Mouse (Mus musculus) retina, postnatal 1 day (tissue): Measurements from ENCODE around the gene Zfp446.
"Not testable (repeated sequence)": the region's sequence is repeated elsewhere in the genome, so short reads cannot be mapped to it uniquely, and the experiment has no call there.

Experiments
- DNase-seq: peaks from one replicate; pipeline ENCODE4 v3.0.0-alpha.2; 2012

The Zfp446 gene

DNA sequence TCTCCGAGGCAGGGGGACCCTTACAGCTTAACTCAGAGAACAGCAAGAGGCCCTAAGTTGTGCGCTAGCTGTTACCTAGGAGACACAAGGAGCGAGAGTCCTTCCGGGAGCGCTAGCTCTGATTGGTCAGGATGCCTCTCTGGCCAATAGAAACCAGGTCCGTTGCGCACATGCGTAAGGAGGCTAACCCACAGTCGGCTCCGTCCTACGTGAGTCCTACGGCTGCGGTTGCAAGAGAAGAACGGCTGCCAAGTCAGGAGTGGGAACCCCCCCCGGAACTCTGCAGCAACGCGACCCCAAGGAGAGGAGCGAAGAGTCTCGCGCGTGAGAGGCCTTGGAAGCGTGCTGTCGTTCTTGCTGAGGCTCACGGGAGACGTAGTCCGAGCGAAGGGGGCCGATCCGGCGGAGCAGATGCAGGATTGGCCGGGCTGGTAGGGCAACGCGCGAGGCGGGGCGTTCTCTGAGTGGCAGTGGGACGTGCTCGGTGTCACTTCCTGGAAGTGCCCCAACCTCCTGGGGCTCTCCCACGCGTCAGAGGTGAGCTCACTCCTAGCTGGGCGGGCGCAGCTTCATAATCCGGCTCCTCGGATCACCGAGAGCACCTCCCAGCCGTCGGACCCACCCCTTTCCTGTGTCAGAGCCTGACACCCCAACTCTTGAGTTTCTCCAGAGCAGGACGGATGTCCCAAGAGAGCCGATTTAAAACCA lies at the start of gene Zfp446:
TSS of gene Zfp446 (plus strand) at position 167 of the 708 bp plus-strand sequence.
- peak; percentile 98 for DNase-seq

DNA sequence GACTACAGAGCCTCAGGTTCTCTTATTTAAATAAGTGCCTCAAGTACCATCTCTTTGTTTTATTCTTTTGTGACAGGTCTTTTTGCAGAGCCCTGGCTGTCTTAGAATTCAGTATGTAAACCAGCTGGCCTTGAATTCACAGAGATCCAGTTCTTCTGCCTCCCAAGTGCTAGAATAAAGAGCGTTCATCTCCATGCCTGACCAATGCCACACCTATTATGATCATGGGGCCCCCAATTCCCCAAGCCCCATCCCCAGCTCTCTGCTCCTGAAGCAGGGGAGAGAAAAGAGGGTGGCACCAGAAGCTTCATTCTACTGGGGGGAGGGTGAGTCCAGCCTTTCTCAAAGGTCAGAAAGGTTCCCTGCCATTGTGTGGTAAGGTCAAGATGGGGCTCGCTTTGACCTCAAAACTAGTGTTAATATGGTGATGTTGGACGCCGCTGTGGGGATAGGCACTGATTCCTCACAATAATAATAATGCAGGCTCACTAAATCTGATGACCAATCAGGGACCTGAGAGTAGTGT lies 44.0 kb upstream of the Zfp446 start:
- no peak for DNase-seq

DNA sequence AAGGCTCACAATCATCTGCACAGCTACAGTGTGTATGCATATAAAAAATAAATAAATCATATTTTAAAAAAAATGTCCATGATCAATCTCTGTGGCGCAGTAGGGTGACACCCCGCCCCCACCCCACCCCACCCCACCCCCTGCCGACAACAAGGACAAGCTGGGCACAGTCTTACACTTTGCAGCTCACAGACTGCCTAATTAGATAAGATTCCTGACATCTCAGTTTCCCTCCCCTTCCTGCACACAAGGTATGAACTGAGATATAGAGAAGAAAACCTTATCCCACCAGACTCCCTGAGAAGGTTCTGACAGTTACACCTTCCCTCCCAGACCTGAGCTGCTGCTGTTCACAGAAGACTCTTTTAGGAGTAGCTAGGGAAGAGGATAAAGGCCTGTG lies 42.8 kb upstream of the Zfp446 start:
- no peak for DNase-seq

DNA sequence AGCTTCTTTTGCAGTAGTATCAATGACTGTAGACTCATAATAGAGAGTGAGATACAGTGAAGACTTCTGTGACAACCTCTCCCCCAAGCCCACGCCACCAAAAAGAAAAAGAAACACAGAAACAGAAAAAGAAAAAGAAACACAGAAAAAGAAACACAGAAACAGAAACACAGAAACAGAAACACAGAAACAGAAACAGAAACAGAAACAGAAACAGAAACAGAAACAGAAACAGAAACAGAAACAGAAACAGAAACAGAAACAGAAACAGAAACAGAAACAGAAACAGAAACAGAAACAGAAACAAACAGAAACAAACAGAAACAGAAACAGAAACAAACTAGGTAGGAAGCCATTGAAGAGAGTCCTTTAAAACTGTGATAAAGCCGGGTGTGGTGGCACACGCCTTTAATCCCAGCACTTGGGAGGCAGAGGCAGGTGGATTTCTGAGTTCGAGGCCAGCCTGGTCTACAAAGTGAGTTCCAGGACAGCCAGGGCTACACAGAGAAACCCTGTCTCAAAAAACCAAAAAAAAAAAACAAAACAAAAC lies 40.3 kb upstream of the Zfp446 start:
- DNase-seq, result not testable (repeated sequence)

DNA sequence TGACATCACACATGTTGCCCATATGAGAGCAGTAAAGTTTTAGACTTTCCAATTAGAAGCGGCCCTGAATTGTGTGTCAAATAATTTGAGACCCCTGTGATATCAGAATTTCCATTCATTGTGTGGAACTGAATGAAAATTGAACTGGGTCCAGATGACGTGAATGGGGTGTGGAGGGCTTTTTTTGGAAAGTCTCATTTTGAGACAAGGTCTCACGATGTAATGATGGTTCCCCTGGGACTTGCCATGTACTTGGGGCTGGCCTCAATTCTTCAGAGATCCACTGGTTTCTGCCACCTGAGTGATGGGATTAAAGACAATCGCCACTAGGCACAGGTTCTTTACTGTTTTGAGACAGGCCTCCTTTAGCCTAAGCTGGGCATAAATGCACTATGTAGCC lies 37.0 kb upstream of the Zfp446 start:
- no peak for DNase-seq

DNA sequence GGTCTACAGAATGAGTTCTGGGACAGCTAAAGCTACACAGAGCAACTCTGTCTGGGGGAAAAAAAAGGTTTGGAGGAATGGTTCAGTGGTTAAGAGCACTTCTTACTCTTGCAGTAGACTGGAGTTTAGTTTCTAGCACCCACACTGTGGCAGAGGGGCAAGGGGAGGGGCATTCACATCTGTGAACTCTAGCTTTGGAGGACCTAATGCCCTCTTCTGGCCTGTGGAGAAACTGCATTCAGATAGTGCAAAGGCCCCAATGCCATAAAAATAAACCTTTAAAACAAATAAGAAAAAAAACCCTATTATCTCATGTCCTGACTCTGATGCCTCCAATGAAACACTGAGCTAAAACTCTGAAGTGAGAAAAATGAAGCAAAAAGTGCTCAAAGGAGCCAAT lies 34.2 kb upstream of the Zfp446 start:
- peak; percentile 42 for DNase-seq

DNA sequence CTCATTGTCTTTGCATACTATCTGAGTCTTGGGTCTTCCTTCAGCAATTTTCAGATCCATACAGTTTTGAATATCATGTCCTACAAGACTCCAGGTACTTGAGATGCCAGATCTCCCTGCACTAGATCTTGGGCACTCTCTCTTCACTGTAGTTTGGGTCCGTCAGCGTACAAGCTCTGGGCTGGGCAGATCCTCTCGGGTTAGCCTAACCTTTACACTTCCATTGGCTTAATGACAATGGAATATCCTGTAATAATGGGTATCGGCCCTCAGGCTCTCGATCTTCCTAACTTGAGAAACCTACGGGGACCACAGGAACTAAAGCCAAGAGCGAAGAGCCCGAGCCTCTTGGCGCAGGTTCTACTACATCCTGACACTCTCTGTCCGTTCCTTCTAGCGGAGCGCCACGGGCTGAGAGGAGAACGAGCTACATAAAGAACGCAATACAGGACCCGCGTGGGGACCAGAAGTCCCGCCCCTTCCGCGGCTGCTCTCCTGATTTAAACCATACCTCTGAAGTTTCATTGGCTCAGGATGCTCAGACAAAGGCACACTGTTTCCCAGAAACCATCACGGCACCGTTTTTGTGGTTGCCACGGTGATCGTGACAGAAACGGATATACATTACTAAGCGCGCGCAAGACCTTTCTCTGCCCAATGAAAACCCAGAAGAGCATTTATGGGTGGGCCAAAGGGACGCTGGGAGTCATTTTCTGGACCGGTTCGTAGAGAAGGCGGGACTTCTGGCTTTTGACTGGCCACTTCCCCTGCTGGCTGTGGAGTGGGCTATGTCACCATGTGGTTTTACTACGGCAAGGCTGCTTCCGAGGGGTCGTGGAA lies 28.4 kb upstream of the Zfp446 start:
- DNase-seq, result peak; percentile 97

DNA sequence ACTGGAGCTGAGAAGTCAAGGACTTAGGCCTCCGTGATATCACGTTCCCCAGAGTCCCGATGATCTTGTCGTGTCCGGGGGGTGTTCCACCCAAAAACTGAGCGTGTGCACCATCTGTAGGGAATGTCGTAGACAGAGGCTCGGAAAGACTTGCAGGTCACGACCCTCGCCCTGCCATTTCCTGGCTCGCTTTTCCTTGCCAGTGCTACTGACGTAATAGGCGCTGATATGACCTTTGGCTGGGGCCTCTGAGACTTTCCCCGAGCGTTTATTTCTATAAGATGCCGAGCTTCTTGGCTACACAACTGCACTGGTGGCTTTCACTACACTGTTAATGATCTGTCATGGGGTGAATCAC lies 27.8 kb upstream of the Zfp446 start:
- no peak for DNase-seq

DNA sequence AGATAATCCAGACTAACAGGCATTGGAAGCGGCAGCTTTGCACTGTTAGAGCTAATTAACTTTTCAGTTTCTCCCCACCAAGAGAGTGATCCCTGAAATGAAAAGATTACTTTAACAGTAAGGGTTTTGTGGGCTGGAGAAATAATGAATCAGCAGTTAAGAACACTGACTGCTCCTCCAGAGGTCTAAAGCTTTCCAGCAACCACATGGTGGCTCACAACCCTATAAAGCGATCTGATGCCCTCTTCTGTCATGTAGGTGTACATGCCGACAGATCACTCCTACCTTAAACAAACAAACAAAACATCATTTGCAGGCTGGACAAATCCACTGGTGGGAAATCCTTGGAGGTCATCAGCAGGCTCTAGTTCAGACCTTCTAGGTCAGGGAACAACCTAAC lies 22.8 kb upstream of the Zfp446 start:
- peak; percentile 55 for DNase-seq

DNA sequence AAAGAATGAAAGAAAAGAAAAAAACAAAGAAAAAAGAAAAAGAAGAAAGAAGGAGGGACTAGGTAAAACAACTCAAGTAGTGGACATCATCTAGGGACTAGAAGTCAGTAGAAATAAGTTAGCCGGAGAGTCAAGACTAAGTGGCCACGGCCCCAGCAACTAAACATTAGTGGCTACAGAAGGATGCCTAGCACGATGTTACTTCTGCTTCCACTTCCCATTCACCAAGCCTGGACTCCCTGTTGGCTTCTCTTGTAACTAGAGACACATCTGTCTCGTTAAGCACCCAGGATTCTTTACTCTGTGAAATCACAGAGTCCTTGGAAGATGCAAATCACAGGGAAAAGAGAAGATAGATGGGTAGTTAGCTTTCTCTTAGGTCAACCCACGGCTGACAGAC lies 20.1 kb upstream of the Zfp446 start:
- no peak for DNase-seq

DNA sequence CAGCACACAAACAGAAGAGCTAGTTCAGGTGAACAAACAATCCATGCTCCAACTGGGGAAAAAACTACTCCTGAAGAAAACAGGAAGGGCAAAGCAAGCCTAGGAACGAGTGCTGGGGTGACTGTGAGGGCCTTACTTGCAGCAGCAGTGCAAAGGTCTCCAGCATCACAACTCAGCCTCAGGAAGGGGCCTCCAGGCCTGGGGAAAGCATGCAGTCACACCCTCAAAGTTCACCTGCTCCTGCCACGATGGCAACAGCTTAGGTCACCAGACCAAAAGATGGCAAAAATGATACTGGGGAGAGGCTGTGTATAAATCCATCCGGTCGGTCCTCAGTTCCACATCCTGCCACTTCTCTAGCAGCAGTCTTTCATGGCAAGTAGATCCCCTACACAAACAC lies 18.7 kb upstream of the Zfp446 start:
- no peak for DNase-seq

DNA sequence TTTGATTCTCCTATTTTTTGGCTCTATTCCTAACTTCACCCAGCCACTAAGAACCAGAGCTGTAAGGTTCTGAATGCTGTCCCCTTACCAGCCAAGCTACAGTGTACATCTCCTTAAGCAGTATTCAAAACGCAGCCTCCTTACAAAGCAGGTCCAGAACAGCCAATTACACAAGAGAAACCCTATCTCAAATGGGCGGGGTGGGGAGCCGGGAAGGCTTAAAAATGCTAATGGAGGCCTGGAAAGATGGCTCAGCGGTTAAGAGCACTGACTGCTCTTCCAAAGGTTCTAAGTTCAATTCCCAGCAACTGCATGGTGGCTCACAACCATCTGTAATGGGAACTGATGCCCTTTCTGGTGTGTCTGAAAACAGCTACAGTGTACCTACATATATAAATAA lies 17.9 kb upstream of the Zfp446 start:
- DNase-seq, result no peak

DNA sequence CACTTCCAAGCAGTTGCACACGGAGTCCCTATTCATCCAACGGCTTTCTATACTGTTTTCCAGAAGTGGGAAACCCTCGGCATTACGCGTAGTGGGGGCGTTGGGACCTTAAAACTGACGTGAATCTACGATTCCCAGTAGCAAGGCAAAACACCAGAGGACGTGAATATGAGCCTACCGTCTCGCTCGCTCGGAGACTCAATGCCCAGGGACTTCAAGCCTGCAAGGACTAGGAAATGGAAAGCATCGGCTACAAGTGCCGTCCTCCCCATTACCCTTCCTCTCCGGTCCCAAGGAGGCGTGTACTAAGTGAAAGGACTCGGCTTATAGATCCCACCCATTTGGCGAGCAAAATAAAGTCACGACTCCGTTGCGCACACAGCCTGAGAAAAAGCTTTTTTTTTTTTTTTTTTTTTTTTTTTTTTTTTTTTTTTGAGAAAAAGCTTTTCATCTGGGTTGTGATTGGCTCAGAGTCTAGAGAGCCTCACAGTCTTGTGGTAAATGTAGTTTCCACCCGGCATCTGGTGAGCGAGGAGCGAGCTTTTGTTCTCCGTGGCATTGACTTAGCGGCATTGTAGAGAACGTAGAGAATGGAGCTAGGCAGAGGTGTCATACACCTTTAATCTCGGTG lies 16.0 kb upstream of the Zfp446 start:
- DNase-seq, result peak; percentile 91

DNA sequence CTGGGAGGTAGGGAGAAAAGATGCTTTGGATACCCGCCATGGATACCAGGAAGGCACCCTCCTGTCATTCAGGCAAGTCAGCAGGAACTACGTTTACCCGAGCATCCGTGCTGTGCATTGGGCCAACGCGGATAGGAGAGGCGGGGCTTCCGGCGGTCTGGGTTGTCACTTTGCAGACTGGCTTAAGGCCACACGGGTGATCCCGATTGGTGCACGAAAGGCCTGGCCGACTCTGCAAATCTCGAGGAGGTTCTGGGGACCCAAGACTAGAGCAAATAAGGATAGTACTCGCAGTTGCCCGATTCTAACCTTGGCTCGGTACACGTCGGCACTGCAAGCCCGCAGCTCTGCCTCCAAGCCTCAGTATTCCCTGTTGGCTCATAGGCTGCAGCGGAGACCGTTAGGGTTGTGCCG lies 12.0 kb upstream of the Zfp446 start, which contains the start of gene Zfp324:
TSS of gene Zfp324 (plus strand) at position 161 of the 414 bp plus-strand sequence.
- peak; percentile 91 for DNase-seq

DNA sequence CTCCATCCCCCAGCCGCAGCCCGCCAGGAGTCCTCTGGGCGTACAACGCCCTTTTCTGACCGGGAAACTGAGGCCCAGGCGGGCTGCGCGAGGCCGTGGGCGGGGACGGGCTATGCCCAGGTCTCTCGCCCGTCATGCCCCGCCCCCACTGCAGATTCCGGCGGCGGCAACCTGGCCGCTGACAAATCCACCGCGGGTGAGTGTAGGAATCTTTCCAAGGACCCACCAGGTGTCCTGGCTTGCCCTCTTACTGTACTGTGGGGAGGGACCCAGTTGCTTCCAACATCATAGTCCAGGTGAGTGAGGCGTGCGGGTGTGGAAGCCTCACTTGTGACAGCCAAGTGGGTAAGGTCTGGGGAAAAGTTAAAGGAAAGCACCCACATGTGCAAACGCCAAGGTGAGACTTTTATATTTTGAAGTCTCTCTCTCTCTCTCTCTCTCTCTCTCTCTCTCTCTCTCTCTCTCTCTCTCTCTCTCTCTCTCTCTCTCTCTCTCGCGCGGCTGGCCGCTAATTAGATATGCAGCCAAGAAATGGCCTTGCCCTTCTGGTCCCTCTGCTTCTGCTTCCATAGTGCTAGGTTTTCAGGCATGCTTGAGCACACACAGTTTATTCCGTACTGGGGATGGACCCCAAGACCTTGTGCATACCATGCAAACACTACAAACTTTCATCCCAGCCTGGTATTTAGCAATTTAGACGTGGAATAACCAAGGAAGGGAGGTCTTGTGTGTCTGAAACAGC lies 11.4 kb upstream of the Zfp446 start:
- DNase-seq, result peak; percentile 25

DNA sequence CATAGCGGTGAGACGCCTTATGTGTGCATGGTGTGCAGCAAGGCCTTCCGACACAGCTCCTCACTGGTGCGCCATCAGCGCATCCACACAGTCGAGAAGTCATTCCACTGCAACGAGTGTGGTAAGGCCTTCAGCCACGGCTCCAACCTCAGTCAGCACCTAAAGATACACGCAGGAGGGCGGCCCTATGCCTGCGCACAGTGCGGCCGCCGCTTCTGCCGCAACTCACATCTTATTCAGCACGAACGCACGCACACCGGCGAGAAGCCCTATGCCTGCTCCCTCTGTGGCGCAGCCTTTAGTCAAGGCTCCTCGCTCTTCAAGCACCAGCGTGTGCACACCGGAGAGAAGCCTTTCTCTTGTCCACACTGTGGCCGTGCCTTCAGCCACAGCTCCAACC lies 6.7 kb upstream of the Zfp446 start:
- DNase-seq, result no peak

DNA sequence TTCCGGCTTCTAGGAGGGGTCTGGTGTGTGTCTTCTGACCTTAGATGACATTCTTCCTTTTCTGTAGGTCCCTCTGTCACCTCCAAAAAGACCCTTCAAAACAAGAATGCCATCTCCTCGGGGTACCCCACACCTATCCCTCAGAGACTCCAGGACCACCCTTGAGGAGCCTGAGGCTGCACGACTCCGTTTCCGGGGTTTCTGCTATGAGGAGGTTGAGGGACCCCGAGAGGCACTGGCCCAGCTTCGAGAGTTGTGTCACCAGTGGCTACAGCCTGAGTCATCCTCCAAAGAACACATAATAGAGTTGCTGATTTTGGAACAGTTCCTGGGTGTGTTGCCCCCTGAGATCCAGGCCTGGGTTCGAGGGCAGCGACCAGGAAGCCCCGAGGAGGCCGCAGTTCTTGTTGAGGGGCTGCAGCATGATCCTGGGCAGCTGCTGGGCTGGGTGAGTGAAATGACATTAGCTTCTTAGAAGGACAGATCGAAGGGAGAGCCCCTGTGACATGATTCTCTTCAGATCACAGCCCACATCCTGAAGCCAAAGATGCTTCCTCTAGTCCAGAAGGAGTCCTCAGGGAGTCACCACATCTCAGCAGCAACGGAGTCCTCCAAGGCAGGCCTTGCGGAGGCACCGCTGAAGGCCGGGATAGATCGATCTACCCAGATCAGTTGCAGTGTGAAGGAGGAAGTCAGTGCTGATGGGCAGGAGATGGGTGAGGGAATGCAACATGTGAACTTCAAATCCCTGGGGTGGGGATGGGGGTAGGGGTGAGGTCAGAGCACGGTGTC lies 1.5 kb downstream of the Zfp446 start:
- DNase-seq, result no peak

DNA sequence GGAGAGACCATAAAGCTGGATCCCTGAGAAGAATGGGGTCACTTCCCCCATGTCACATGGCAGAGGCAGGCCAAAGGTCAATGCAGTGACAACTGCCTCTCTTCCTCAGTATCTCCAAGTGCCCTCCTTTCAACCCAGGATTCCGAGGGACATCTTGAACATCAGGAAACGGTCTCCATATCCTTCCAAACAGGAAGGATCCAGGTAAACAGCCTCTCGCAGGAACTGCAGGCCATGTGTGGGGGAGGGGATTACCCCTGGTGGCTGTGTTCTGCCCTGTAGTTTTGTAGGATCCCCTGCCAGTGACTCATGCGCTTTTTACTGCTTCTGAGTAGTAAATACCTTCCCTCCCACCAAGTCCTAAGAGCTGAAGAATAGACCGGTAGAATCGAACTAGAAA lies 2.1 kb downstream of the Zfp446 start:
- no peak for DNase-seq

DNA sequence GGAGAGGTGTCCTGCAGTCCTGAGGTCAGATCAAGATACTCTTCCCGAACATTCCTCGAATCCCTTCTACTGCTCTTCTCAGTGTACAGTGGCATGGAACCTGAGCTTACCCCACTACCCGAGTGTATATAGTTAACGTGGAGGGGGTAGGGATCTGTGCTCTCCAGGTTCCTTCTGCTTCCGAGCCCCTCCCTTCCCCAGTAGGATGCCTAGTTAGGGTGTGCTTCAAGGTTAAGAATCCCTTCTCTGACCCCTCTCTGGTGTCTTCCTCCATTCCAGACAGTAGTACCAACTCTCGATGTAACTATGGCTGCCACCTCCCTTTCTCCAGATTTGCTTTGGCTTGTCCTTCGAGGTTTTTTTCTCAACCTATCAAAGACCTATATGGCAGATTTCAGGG lies 2.6 kb downstream of the Zfp446 start:
- no peak for DNase-seq

DNA sequence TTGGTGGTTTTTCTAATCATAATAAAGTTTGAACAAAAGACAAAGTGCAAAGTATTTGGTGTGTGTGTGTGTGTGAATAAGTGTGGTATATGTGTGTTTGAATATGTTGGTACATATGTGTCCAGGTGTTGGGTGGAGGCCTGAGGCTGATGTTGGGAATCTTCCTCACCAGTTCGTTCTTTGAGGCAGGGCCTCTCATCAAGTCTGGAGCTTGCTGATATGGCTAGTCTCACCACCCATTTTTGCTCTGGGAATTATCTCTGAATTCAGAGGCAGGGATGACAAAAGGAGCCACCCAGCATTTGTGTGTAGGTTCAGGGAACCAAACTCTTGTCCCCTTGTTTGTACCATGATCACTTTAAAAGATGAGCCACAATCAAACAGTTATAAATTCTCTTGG lies 8.1 kb downstream of the Zfp446 start:
- no peak for DNase-seq

DNA sequence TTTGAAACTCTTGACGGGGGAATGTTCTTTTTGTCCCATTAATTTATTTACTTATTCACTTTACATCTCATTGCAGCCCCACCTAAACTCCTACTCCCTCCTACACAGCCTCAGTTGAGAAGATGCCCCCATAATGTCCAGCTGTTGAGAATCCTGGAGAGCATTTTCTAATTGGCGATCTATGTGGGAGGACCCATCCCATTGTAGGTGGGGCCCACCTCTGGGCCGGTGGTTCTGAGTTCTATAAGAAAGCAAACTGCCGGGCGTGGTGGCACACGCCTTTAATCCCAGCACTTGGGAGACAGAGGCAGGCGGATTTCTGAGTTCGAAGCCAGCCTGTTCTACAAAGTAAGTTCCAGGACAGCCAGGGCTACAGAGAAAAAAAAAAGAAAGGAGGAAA lies 9.3 kb downstream of the Zfp446 start:
- no peak for DNase-seq
